Mouse (Mus musculus) MEL (cell line): ENCODE data around the gene Ndufb7. TPM values are rescaled to one million over a fixed set of nuclear protein-coding genes. Genes with fewer than 3 reads are reported as not detected.

Source experiments
- DNase-seq: peaks from one replicate; pipeline ENCODE4 v3.0.0; 2011; ENCODE audit warnings: low read depth, low spot score
- H3K27ac ChIP-seq: 2 replicates; pipeline ENCODE4 v1.5.1; 2012; ENCODE audit warnings: low read depth, mild to moderate bottlenecking, control low read depth, low read length, moderate library complexity; ENCODE audit not compliant: control insufficient read depth
- H3K27me3 ChIP-seq, 2 experiments: fragments of 150-350 bp in 1 of 2; sonication (generic) in 1 of 2; 2 replicates each; pipeline ENCODE4 v1.6.1; 2012; ENCODE audit warnings: low read length in 2 of 2, mild to moderate bottlenecking in 2 of 2, improper control_type of control experiment in 1 of 2, moderate library complexity in 1 of 2; ENCODE audit not compliant: insufficient read depth in 2 of 2, control insufficient read depth in 1 of 2
- H3K36me3 ChIP-seq, 2 experiments: 2 replicates each; pipeline ENCODE4 v1.6.1; 2012 to 2014; ENCODE audit warnings: low read length in 2 of 2, improper control_type of control experiment in 1 of 2, inconsistent platforms in 1 of 2, mild to moderate bottlenecking in 1 of 2; ENCODE audit not compliant: insufficient read depth in 2 of 2, control insufficient read depth in 1 of 2
- H3K4me1 ChIP-seq, 2 experiments: fragments of 150-350 bp in 1 of 2; sonication (generic) in 1 of 2; 2 replicates each; pipeline ENCODE4 v1.6.1; 2012; ENCODE audit warnings: low read length in 2 of 2, improper control_type of control experiment in 1 of 2, mild to moderate bottlenecking in 1 of 2; ENCODE audit not compliant: insufficient read depth in 2 of 2, control insufficient read depth in 1 of 2
- H3K4me3 ChIP-seq, 2 experiments: fragments of 150-350 bp in 1 of 2; sonication (generic) in 1 of 2; 2 replicates each; pipeline ENCODE4 v1.5.1; 2012; ENCODE audit warnings: low read depth in 2 of 2, low read length in 2 of 2, mild to moderate bottlenecking in 2 of 2, moderate library complexity in 2 of 2, control low read depth in 1 of 2, improper control_type of control experiment in 1 of 2; ENCODE audit not compliant: control insufficient read depth in 1 of 2, insufficient read depth in 1 of 2
- H3K79me2 ChIP-seq: 2 replicates; pipeline ENCODE4 v1.6.1; 2012; ENCODE audit warnings: mild to moderate bottlenecking, low read length, moderate library complexity; ENCODE audit not compliant: control insufficient read depth, poor library complexity, insufficient read depth
- H3K9ac ChIP-seq: 2 replicates; pipeline ENCODE4 v1.6.1; 2012; ENCODE audit warnings: low read depth, mild to moderate bottlenecking, control low read depth, low read length, moderate library complexity; ENCODE audit not compliant: control insufficient read depth, poor library complexity, severe bottlenecking
- H3K9me3 ChIP-seq: fragments of 150-350 bp; sonication (generic); replicated peaks from 2 replicates; pipeline ENCODE4 v1.6.1; 2012; ENCODE audit warnings: mild to moderate bottlenecking, low read length, improper control_type of control experiment, moderate library complexity; ENCODE audit not compliant: insufficient read depth
- BHLHE40 ChIP-seq: IDR thresholded peaks from 2 replicates; pipeline ENCODE4 v1.6.1; 2012; ENCODE audit warnings: low read depth, mild to moderate bottlenecking, inconsistent platforms, low read length, improper control_type of control experiment, borderline replicate concordance
- ELF1 ChIP-seq: IDR thresholded peaks from 2 replicates; pipeline ENCODE4 v1.6.1; 2014; ENCODE audit warnings: low read depth, mild to moderate bottlenecking, inconsistent platforms, low read length, improper control_type of control experiment, moderate library complexity
- ETS1 ChIP-seq: IDR thresholded peaks from 2 replicates; pipeline ENCODE4 v1.6.1; 2012; ENCODE audit warnings: low read depth, mild to moderate bottlenecking, inconsistent platforms, low read length, improper control_type of control experiment, moderate library complexity
- GATA1 ChIP-seq: IDR thresholded peaks from 2 replicates; pipeline ENCODE4 v1.6.1; 2011; ENCODE audit warnings: low read depth, low read length, improper control_type of control experiment
- HCFC1 ChIP-seq: IDR thresholded peaks from 2 replicates; pipeline ENCODE4 v1.6.1; 2012; ENCODE audit warnings: low read depth, mild to moderate bottlenecking, inconsistent platforms, low read length, improper control_type of control experiment, moderate library complexity
- JUND ChIP-seq: IDR thresholded peaks from 2 replicates; pipeline ENCODE4 v1.6.1; 2011; ENCODE audit warnings: low read depth, mild to moderate bottlenecking, improper control_type of control experiment, low read length
- MAZ ChIP-seq: IDR thresholded peaks from 2 replicates; pipeline ENCODE4 v1.6.1; 2012; ENCODE audit warnings: low read depth, mild to moderate bottlenecking, inconsistent platforms, low read length, improper control_type of control experiment
- MXI1 ChIP-seq: IDR thresholded peaks from 2 replicates; pipeline ENCODE4 v1.6.1; 2011; ENCODE audit warnings: mild to moderate bottlenecking, low read depth, low read length, improper control_type of control experiment
- MYB ChIP-seq: IDR thresholded peaks from 2 replicates; pipeline ENCODE4 v1.6.1; 2011; ENCODE audit warnings: mild to moderate bottlenecking, low read depth, low read length, improper control_type of control experiment
- MYC ChIP-seq: IDR thresholded peaks from 2 replicates; pipeline ENCODE4 v1.6.1; 2011; ENCODE audit warnings: low read depth, mild to moderate bottlenecking, low read length, improper control_type of control experiment, moderate library complexity
- NELFE ChIP-seq: IDR thresholded peaks from 2 replicates; pipeline ENCODE4 v1.6.1; 2011; ENCODE audit warnings: low read depth, low read length, improper control_type of control experiment
- NRF1 ChIP-seq: IDR thresholded peaks from 2 replicates; pipeline ENCODE4 v1.6.1; 2014; ENCODE audit warnings: low read depth, mild to moderate bottlenecking, inconsistent platforms, low read length, improper control_type of control experiment, moderate library complexity; ENCODE audit not compliant: poor library complexity, insufficient read depth, severe bottlenecking
- POLR2A ChIP-seq, 2 experiments: IDR thresholded peaks; 2 replicates each; pipeline ENCODE4 v1.6.1; 2011 to 2012; ENCODE audit warnings: low read length in 2 of 2, mild to moderate bottlenecking in 2 of 2, control low read depth in 1 of 2, improper control_type of control experiment in 1 of 2, low read depth in 1 of 2, moderate library complexity in 1 of 2; ENCODE audit not compliant: control insufficient read depth in 1 of 2, insufficient read depth in 1 of 2, poor library complexity in 1 of 2
- POLR2AphosphoS5 ChIP-seq: IDR thresholded peaks from 2 replicates; pipeline ENCODE4 v1.6.1; 2012; ENCODE audit warnings: low read depth, borderline replicate concordance, mild to moderate bottlenecking, inconsistent platforms, low read length, moderate library complexity, mixed read lengths
- RCOR1 ChIP-seq: IDR thresholded peaks from 2 replicates; pipeline ENCODE4 v1.6.1; 2012; ENCODE audit warnings: low read depth, mild to moderate bottlenecking, inconsistent platforms, low read length, improper control_type of control experiment
- SIN3A ChIP-seq: IDR thresholded peaks from 2 replicates; pipeline ENCODE4 v1.6.1; 2012; ENCODE audit warnings: low read length, improper control_type of control experiment, inconsistent platforms
- SMC3 ChIP-seq: IDR thresholded peaks from 2 replicates; pipeline ENCODE4 v1.6.1; 2011; ENCODE audit warnings: low read depth, low read length, improper control_type of control experiment
- TBP ChIP-seq: IDR thresholded peaks from 2 replicates; pipeline ENCODE4 v1.8.0; 2011; ENCODE audit warnings: low read depth, low read length, improper control_type of control experiment
- TCF12 ChIP-seq: IDR thresholded peaks from 2 replicates; pipeline ENCODE4 v1.6.1; 2014; ENCODE audit warnings: low read depth, mild to moderate bottlenecking, inconsistent platforms, low read length, improper control_type of control experiment, moderate library complexity
- UBTF ChIP-seq: IDR thresholded peaks from 2 replicates; pipeline ENCODE4 v1.6.1; 2012; ENCODE audit warnings: low read depth, mild to moderate bottlenecking, inconsistent platforms, low read length, improper control_type of control experiment, moderate library complexity, borderline replicate concordance; ENCODE audit not compliant: insufficient read depth
- USF1 ChIP-seq: IDR thresholded peaks from 2 replicates; pipeline ENCODE4 v1.6.1; 2014; ENCODE audit warnings: low read depth, mild to moderate bottlenecking, inconsistent platforms, low read length, improper control_type of control experiment, moderate library complexity
- USF2 ChIP-seq, 2 experiments: IDR thresholded peaks; 2 replicates each; pipeline ENCODE4 v1.6.1; 2011 to 2012; ENCODE audit warnings: improper control_type of control experiment in 2 of 2, low read length in 2 of 2, borderline replicate concordance in 1 of 2, inconsistent platforms in 1 of 2, low read depth in 1 of 2, mild to moderate bottlenecking in 1 of 2; ENCODE audit not compliant: insufficient read depth in 1 of 2
- ZKSCAN1 ChIP-seq: IDR thresholded peaks from 2 replicates; pipeline ENCODE4 v1.6.1; 2012; ENCODE audit warnings: low read depth, mild to moderate bottlenecking, inconsistent platforms, low read length, improper control_type of control experiment, moderate library complexity
- ZNF384 ChIP-seq: IDR thresholded peaks from 2 replicates; pipeline ENCODE4 v1.6.1; 2012; ENCODE audit warnings: low read depth, mild to moderate bottlenecking, inconsistent platforms, low read length, improper control_type of control experiment
- polyA plus RNA-seq, 2 experiments: library from polyadenylated mRNA; stranded (reverse) in 1 of 2; unstranded in 1 of 2; fragments of >175 nt in 1 of 2; fragments of >200 nt in 1 of 2; gene quantifications; 2 replicates each; pipeline versions ENCODE4 v1.2.1 to v1.2.4; 2012; ENCODE audit warnings: low replicate concordance in 2 of 2, low read depth in 1 of 2; ENCODE audit not compliant: insufficient read length in 2 of 2, insufficient read depth in 1 of 2, missing spikeins in 1 of 2
- total RNA-seq: library from RNA; depleted of rRNA; stranded (reverse); fragments of 300-350 nt; gene quantifications from 2 replicates; pipeline ENCODE4 v1.2.3, GENCODE M21; 2012

The Ndufb7 gene
- total and polyA plus RNA-seq, 3 experiments = 194 to 311 TPM; not detected in 1

DNA sequence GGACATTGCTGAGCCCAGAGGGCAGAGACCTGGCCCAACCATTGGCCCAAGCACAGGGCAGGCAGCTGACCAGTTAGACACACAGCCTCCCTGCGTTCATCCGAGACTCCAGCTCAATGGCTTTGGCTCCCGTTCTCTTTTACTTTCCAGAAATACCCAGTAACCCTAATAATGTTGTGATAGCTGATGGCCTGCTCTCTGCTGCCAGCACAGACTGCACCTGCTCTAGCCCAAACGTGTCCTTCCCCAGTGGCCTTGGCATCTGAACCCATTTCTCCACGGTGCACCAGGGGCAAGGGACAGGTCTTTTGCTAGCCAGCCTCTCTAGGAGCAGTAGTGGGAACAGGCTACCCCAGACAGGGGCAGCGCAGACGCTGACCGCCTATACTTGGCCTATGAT is 14.4 kb downstream of the Ndufb7 start:
- no peak for DNase-seq
- H3K36me3 ChIP-seq = no peaks in the 10 kb centered on the region
- no peak overlapping the region for H3K27ac ChIP-seq
- H3K79me2 ChIP-seq = no peaks in the 10 kb centered on the region
- no peak overlapping the region for H3K9ac ChIP-seq
- no peaks in the 10 kb centered on the region for H3K4me1 ChIP-seq
- H3K9me3 ChIP-seq = no peaks in the 10 kb centered on the region
- no peaks in the 10 kb centered on the region for H3K27me3 ChIP-seq
- H3K4me3 ChIP-seq = no peak overlapping the region
- TF ChIP-seq NRF1 = no peak
- no peak for TF ChIP-seq SMC3
- TF ChIP-seq USF1 = no peak
- no peak for TF ChIP-seq ETS1
- TF ChIP-seq POLR2AphosphoS5 = no peak
- TF ChIP-seq RCOR1 = no peak
- TF ChIP-seq TCF12 = no peak
- no peak for TF ChIP-seq BHLHE40
- no peak for TF ChIP-seq JUND
- no peak for TF ChIP-seq SIN3A
- no peak for TF ChIP-seq UBTF
- TF ChIP-seq ELF1 = no peak
- TF ChIP-seq HCFC1 = no peak

DNA sequence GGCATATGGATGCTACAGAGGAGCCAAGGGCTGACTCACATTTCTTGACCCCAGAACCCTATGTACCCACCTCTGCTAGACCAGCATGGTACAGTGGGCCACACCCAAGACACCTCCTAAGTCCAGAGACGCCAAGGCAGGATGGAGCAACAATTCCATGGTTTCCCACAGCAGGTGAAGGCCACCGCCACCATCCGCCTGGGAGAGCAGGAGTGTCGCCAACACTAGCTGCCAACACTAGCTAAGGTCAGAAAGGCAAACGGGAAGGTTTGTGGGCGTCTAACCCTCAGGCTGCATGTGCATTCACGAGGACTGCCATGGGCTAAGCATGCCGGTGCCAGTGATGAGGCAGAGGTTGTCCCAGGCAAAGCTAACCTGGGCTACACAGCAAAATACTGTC is 15.8 kb downstream of the Ndufb7 start:
- H3K27ac ChIP-seq = no peak overlapping the region
- H3K27me3 ChIP-seq = no peaks in the 10 kb centered on the region
- TF ChIP-seq NELFE (no peak), POLR2AphosphoS5 (no peak), MAZ (no peak), USF2 (IDR thresholded peaks at IDR 0.05; ENCODE audit: borderline replicate concordance in 1 of 2, insufficient read depth in 1 of 2, low read depth in 1 of 2, low read length in 2 of 2) (no peak), ZKSCAN1 (no peak), MYB (no peak), NRF1 (no peak), TBP (no peak), MXI1 (no peak), POLR2A (IDR thresholded peaks at IDR 0.05; ENCODE audit: control insufficient read depth in 1 of 2, insufficient read depth in 1 of 2, low read depth in 1 of 2, low read length in 2 of 2, poor library complexity in 1 of 2) (no peak), ETS1 (no peak), GATA1 (no peak), MYC (no peak), ZNF384 (no peak)
- TF ChIP-seq, all 39 proteins: peak for 0
- Histone ChIP-seq H3K4me3 (no peak overlapping the region), H3K36me3 (no peaks in the 10 kb centered on the region), H3K9me3 (no peaks in the 10 kb centered on the region), H3K4me1 (no peaks in the 10 kb centered on the region), H3K9ac (no peak overlapping the region), H3K79me2 (peaks cover 6% of the 10 kb centered on the region; the same call in 1 of the 2 replicates)
- DNase-seq = no peak
